Mouse (Mus musculus): ENCODE data around the gene Ttll1.

Ttll1 gene

GRCm38 (mm10) chr15:83481236-83481780 is 29.4 kb downstream of the Ttll1 start:
- DNase-seq: peak; percentile 52

GRCm38 (mm10) chr15:83479818-83480217 is 30.9 kb downstream of the Ttll1 start:
- DNase-seq: no peak

- DNase-seq: peak; percentile 47
Observed at GRCm38 (mm10) chr15:83478096-83478495, 32.6 kb downstream of the Ttll1 start.

GRCm38 (mm10) chr15:83476593-83477273 is 34.0 kb downstream of the Ttll1 start:
- no peak for DNase-seq

GRCm38 (mm10) chr15:83474466-83474836 is 36.2 kb downstream of the Ttll1 start:
- no peak for DNase-seq

GRCm38 (mm10) chr15:83473832-83474465 is 36.7 kb downstream of the Ttll1 start:
- DNase-seq: peak; percentile 62

GRCm38 (mm10) chr15:83473251-83473650 is 37.4 kb downstream of the Ttll1 start:
- DNase-seq: no peak

GRCm38 (mm10) chr15:83471476-83471875 is 39.2 kb downstream of the Ttll1 start:
- DNase-seq: peak; percentile 83

GRCm38 (mm10) chr15:83470443-83470842 is 40.2 kb downstream of the Ttll1 start:
- no peak for DNase-seq

- DNase-seq: no peak
Observed at GRCm38 (mm10) chr15:83469279-83469821, 41.3 kb downstream of the Ttll1 start.

- DNase-seq: peak; percentile 58
Observed at GRCm38 (mm10) chr15:83467232-83467966, 43.3 kb downstream of the Ttll1 start.

- DNase-seq: no peak
Observed at GRCm38 (mm10) chr15:83466331-83466730, 44.4 kb downstream of the Ttll1 start.

GRCm38 (mm10) chr15:83464905-83465650 is 45.6 kb downstream of the Ttll1 start:
- DNase-seq: no peak

- DNase-seq: peak; percentile 100
Observed at GRCm38 (mm10) chr15:83464083-83464904, 46.4 kb downstream of the Ttll1 start, which contains the start of gene Pacsin2. Gene Pacsin2 (minus strand): TSS chr15:83464606.

GRCm38 (mm10) chr15:83463369-83464082 is 47.2 kb downstream of the Ttll1 start:
- DNase-seq: no peak

- DNase-seq: peak; percentile 51
Observed at GRCm38 (mm10) chr15:83462349-83462748, 48.3 kb downstream of the Ttll1 start.

- no peak for DNase-seq
Observed at GRCm38 (mm10) chr15:83460891-83461290, 49.8 kb downstream of the Ttll1 start.

GRCm38 (mm10) chr15:83457541-83457940 is 53.2 kb downstream of the Ttll1 start:
- DNase-seq: peak; percentile 51

- DNase-seq: no peak
Observed at GRCm38 (mm10) chr15:83455637-83456036, 55.1 kb downstream of the Ttll1 start.

GRCm38 (mm10) chr15:83455034-83455433 is 55.7 kb downstream of the Ttll1 start:
- DNase-seq: peak; percentile 83

- peak; percentile 62 for DNase-seq
Observed at GRCm38 (mm10) chr15:83454419-83454818, 56.3 kb downstream of the Ttll1 start.

Measured in kidney, adult 11 months (tissue).